Mouse (Mus musculus): ENCODE results near the gene Selenon. TPM values are rescaled to one million over a fixed set of nuclear protein-coding genes. Genes with fewer than 3 reads are reported as not detected.

Gene Selenon
- 5.7 and 6.8 TPM in 2 replicates for polyA plus RNA-seq (2015; fragmentation: Nextera tagmentation; extraction: Ambion mirVana)

DNA sequence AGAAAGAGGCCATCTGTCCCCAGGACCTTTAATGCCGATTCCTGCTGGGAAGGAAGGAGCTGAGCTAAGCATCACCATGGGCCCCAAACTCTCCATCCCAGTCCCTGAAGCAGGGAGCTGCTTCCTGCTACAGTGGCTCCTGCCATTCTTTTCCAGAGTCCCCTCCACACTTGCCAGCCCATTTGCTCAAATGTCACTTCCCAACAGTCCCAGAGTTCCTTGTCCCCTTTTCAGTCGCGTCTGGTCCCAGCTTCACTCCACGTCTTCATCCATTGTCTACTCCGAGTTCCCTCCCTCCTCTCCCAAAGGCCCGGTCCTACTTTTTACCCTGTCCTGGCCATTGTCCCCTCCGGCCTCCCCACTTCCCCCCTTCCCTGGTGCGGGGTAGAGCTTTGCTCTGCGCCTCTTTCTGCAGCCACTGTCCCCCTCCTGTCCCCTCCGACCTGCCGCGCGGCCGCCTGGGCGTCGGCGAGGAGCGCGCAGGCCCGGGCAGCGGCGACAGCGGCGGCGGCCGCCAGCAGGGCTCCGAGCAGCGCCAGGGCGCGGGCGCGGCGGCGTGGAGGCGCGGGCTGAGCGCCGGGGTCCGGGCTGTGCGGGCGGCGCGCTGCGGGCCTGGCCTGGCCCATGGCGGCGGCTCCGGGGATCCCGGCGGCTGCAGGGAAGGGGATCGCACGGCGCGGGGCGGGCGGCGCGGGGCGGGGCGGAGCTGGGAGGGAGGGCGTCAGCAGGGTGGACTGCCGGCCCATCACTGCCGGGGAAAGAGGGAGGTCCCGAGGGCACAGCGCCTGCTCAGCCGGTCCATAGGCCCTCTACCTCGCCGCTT lies at the start of gene Selenon:
Gene Selenon (minus strand): TSS at position 673 of the 823 bp plus-strand sequence.
- H3K4me3 ChIP-seq (ENCODE audit: low read depth, low read length), result peak within 1 kb of the TSS; percentile 42
- WGBS, result under 1% methylated on average over 64 of the region's 67 CpGs
- TF ChIP-seq CTCF (IDR thresholded peaks at IDR 0.05; ENCODE audit: low read depth), result no peak
- 0 out of 2 replicates have a peak within 1 kb of the TSS, but pooled peaks have one; percentile 23 for H3K27ac ChIP-seq (ENCODE audit: low read depth, low read length)
- H3K4me1 ChIP-seq (replicated peaks; ENCODE audit: control insufficient read depth, insufficient read depth, low read length), result no peaks in the 10 kb centered on the region
- H3K9me3 ChIP-seq (ENCODE audit: control insufficient read depth), result peaks cover 5% of the 10 kb centered on the region; the same call in 1 of the 2 replicates
- H3K36me3 ChIP-seq (ENCODE audit: control insufficient read depth, insufficient read depth), result peaks cover 2% of the 10 kb centered on the region; the same call in 1 of the 2 replicates
- H3K4me2 ChIP-seq (replicated peaks; ENCODE audit: low read depth), result peak within 1 kb of the TSS; percentile 82
- H3K9ac ChIP-seq (ENCODE audit: low read depth, low read length), result peak within 1 kb of the TSS; percentile 61
- no peaks in the 10 kb centered on the region for H3K27me3 ChIP-seq (replicated peaks; ENCODE audit: control insufficient read depth, insufficient read depth, low read length)
- peak; percentile 36 for ATAC-seq

DNA sequence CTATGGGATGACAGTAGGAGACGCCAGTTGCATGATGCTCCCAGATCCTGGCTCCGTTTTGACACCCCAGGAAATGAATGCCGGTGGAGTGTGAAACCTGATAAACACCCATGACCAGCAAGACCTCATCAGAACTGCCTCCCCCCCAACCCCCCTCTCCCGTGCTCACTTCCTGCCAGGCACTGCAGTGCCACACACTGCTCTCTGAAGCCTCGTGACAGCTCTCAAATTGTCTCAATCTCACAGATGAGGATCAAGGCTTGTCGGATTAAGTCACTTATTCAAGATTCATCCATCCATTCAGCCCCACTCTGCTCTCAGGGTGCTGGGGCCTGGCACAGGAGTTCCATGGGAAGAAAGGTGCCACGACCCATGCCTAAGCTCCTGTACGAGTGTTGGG lies 49.4 kb upstream of the Selenon start:
- H3K4me1 ChIP-seq (replicated peaks; ENCODE audit: control insufficient read depth, insufficient read depth, low read length), result no peaks in the 10 kb centered on the region
- no peak overlapping the region for H3K9ac ChIP-seq (ENCODE audit: low read depth, low read length)
- no peaks in the 10 kb centered on the region for H3K36me3 ChIP-seq (ENCODE audit: control insufficient read depth, insufficient read depth)
- no peak overlapping the region for H3K4me2 ChIP-seq (replicated peaks; ENCODE audit: low read depth)
- H3K4me3 ChIP-seq (ENCODE audit: low read depth, low read length), result no peak overlapping the region
- WGBS, result 50% methylated on average over 8 of the region's 8 CpGs
- TF ChIP-seq CTCF (IDR thresholded peaks at IDR 0.05; ENCODE audit: low read depth), result no peak
- 0 out of 2 replicates have a peak overlapping the region, but pooled peaks have one; percentile 1 for H3K27ac ChIP-seq (ENCODE audit: low read depth, low read length)
- no peak for ATAC-seq
- no peaks in the 10 kb centered on the region for H3K27me3 ChIP-seq (replicated peaks; ENCODE audit: control insufficient read depth, insufficient read depth, low read length)
- no peaks in the 10 kb centered on the region for H3K9me3 ChIP-seq (ENCODE audit: control insufficient read depth)

DNA sequence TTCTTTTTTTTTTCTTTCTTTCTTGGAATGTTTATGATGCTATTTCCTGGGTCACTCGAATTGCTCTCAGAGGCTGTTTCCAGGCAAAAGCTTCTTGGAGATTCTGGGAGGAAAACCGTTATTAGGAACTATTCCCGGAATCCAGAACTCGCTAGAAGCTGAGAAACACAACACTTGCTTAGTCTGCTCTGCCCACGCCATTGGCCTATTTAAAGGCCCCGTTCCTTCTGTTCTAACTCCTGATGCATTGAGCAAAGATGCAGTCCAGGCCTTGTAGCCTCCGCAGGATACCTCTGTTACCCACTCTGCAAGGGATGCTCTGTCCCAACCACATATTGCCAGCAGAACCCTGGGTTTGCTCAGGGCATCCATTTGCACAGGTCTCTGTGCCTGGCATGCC lies 48.8 kb upstream of the Selenon start:
- WGBS, result 51% methylated on average over 7 of the region's 7 CpGs
- Histone ChIP-seq H3K4me2 (replicated peaks; ENCODE audit: low read depth) (no peak overlapping the region), H3K4me3 (ENCODE audit: low read depth, low read length) (no peak overlapping the region), H3K9ac (ENCODE audit: low read depth, low read length) (no peak overlapping the region), H3K36me3 (ENCODE audit: control insufficient read depth, insufficient read depth) (no peaks in the 10 kb centered on the region), H3K9me3 (ENCODE audit: control insufficient read depth) (no peaks in the 10 kb centered on the region), H3K4me1 (replicated peaks; ENCODE audit: control insufficient read depth, insufficient read depth, low read length) (no peaks in the 10 kb centered on the region), H3K27ac (ENCODE audit: low read depth, low read length) (0 out of 2 replicates have a peak overlapping the region, but pooled peaks have one; percentile 1), H3K27me3 (replicated peaks; ENCODE audit: control insufficient read depth, insufficient read depth, low read length) (no peaks in the 10 kb centered on the region)
- no peak for ATAC-seq
- TF ChIP-seq CTCF (IDR thresholded peaks at IDR 0.05; ENCODE audit: low read depth), result no peak

DNA sequence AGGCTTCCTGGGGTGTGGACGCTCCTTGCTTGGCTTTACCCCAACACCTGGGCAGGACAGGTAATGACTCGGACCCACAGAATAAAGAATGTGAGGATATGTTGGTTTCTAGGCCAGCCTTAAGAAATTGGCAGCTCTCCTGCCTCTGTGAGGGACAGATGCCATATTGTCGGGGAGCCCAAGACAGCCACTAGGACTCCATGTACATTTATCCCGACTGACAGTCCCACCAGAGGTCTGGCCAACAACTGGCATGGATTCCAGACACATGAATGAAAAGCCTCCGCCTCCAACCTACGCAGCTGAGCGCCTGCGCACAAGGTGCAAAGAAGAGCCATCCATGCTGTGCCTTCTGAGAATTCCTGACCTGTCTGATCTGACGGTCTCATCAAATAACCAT lies 48.1 kb upstream of the Selenon start:
- ATAC-seq, result no peak
- Histone ChIP-seq H3K27ac (ENCODE audit: low read depth, low read length) (no peak overlapping the region), H3K36me3 (ENCODE audit: control insufficient read depth, insufficient read depth) (no peaks in the 10 kb centered on the region), H3K9me3 (ENCODE audit: control insufficient read depth) (no peaks in the 10 kb centered on the region), H3K4me1 (replicated peaks; ENCODE audit: control insufficient read depth, insufficient read depth, low read length) (no peaks in the 10 kb centered on the region), H3K9ac (ENCODE audit: low read depth, low read length) (no peak overlapping the region), H3K27me3 (replicated peaks; ENCODE audit: control insufficient read depth, insufficient read depth, low read length) (no peaks in the 10 kb centered on the region), H3K4me2 (replicated peaks; ENCODE audit: low read depth) (no peak overlapping the region), H3K4me3 (ENCODE audit: low read depth, low read length) (no peak overlapping the region)
- 88% methylated on average over 9 of the region's 9 CpGs for WGBS
- no peak for TF ChIP-seq CTCF (IDR thresholded peaks at IDR 0.05; ENCODE audit: low read depth)

GRCm38 (mm10) chr4:134596816-134597692 lies 45.1 kb upstream of the Selenon start:
- no peak for ATAC-seq
- Histone ChIP-seq H3K4me2 (replicated peaks; ENCODE audit: low read depth) (no peak overlapping the region), H3K4me1 (replicated peaks; ENCODE audit: control insufficient read depth, insufficient read depth, low read length) (no peaks in the 10 kb centered on the region), H3K36me3 (ENCODE audit: control insufficient read depth, insufficient read depth) (no peaks in the 10 kb centered on the region), H3K27ac (ENCODE audit: low read depth, low read length) (no peak overlapping the region), H3K9me3 (ENCODE audit: control insufficient read depth) (no peaks in the 10 kb centered on the region), H3K9ac (ENCODE audit: low read depth, low read length) (no peak overlapping the region), H3K27me3 (replicated peaks; ENCODE audit: control insufficient read depth, insufficient read depth, low read length) (no peaks in the 10 kb centered on the region), H3K4me3 (ENCODE audit: low read depth, low read length) (no peak overlapping the region)
- 80% methylated on average over 10 of the region's 10 CpGs for WGBS
- TF ChIP-seq CTCF (IDR thresholded peaks at IDR 0.05; ENCODE audit: low read depth), result no peak

Measured in intestine, postnatal 0 days (tissue).